Mouse (Mus musculus) liver, embryonic 15.5 days (tissue): ENCODE results near the gene Gm20696. TPM values are rescaled to one million over a fixed set of nuclear protein-coding genes. Genes with fewer than 3 reads are reported as not detected.

Experiments
- ATAC-seq: fragments of 200-750 bp; cut with Nextera tagmentation; 2 replicates; pipeline ENCODE4 v1.8.0; 2017; ENCODE audit warnings: moderate number of reproducible peaks, mild to moderate bottlenecking, moderate library complexity; ENCODE audit not compliant: insufficient read depth
- H3K27ac ChIP-seq: fragments of 300-500 bp; sonication (generic); replicated peaks from 2 replicates; pipeline ENCODE4 v1.5.1; 2015; ENCODE audit warnings: mild to moderate bottlenecking, inconsistent platforms
- H3K27me3 ChIP-seq: fragments of 300-500 bp; sonication (generic); 2 replicates; pipeline ENCODE4 v1.6.1; 2015; ENCODE audit warnings: mild to moderate bottlenecking, inconsistent platforms
- H3K36me3 ChIP-seq: fragments of 300-500 bp; sonication (generic); replicated peaks from 2 replicates; pipeline ENCODE4 v1.6.1; 2015; ENCODE audit warnings: moderate library complexity, mild to moderate bottlenecking, inconsistent platforms
- H3K4me1 ChIP-seq: fragments of 300-500 bp; sonication (generic); replicated peaks from 2 replicates; pipeline ENCODE4 v1.6.1; 2015; ENCODE audit warnings: inconsistent platforms
- H3K4me2 ChIP-seq: fragments of 300-500 bp; sonication (generic); 2 replicates; pipeline ENCODE4 v1.6.1; 2015; ENCODE audit warnings: moderate library complexity, mild to moderate bottlenecking, inconsistent platforms
- H3K4me3 ChIP-seq: fragments of 300-500 bp; sonication (generic); replicated peaks from 2 replicates; pipeline ENCODE4 v1.5.1; 2015; ENCODE audit warnings: mild to moderate bottlenecking, inconsistent platforms
- H3K9ac ChIP-seq: fragments of 300-500 bp; sonication (generic); 2 replicates; pipeline ENCODE4 v1.6.1; 2015; ENCODE audit warnings: moderate library complexity, mild to moderate bottlenecking, inconsistent platforms
- H3K9me3 ChIP-seq: fragments of 300-500 bp; sonication (generic); replicated peaks from 2 replicates; pipeline ENCODE4 v1.6.1; 2016; ENCODE audit warnings: inconsistent platforms
- WGBS: fragments of 180-500 bp; shearing (Covaris S2); methylation state at CpG from one replicate; pipeline ENCODE4 v1.1.7; 2015; ENCODE audit warnings: mixed read lengths; ENCODE audit not compliant: insufficient replicate concordance; 5-methylcytosine and 5-hydroxymethylcytosine counted together
- polyA plus RNA-seq: library from polyadenylated mRNA; unstranded; fragments of >200 nt; fragmentation: Nextera tagmentation; extraction: Ambion mirVana; gene quantifications from 2 replicates; pipeline ENCODE4 v1.2.1, GENCODE M21; 2015

The Gm20696 gene
- polyA plus RNA-seq, 1 experiment from 2014 or later = 0.75 TPM

DNA sequence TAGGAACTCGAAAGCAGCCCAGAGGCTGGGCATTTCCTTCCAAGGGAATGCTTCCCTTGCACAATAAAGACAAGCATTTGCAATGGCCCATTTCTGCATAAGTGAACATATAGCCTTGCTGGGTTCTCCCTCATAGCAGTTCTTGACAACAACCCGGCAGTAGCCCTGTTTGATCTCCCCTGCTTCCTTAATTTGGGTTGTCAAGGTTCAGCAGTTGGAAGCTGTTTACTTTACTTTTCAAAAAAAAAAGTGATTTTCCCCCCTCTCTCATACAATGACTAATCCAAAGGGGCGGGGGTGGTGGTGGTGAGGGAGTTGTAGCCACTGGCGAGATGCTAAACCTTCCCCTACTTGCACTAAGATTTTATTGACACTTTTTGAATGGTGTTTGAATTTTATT is 147.5 kb downstream of the Gm20696 start:
- no peaks in the 10 kb centered on the region for H3K36me3 ChIP-seq
- H3K4me3 ChIP-seq = no peak overlapping the region
- 49% methylated on average over 4 of the region's 4 CpGs for WGBS
- H3K9ac ChIP-seq = no peak overlapping the region
- peaks cover 33% of the 10 kb centered on the region for H3K27me3 ChIP-seq
- peaks cover 18% of the 10 kb centered on the region for H3K4me1 ChIP-seq
- no peak for ATAC-seq
- H3K4me2 ChIP-seq = no peak overlapping the region; the same call in 1 of the 2 replicates
- H3K9me3 ChIP-seq = no peaks in the 10 kb centered on the region
- H3K27ac ChIP-seq = no peak overlapping the region

DNA sequence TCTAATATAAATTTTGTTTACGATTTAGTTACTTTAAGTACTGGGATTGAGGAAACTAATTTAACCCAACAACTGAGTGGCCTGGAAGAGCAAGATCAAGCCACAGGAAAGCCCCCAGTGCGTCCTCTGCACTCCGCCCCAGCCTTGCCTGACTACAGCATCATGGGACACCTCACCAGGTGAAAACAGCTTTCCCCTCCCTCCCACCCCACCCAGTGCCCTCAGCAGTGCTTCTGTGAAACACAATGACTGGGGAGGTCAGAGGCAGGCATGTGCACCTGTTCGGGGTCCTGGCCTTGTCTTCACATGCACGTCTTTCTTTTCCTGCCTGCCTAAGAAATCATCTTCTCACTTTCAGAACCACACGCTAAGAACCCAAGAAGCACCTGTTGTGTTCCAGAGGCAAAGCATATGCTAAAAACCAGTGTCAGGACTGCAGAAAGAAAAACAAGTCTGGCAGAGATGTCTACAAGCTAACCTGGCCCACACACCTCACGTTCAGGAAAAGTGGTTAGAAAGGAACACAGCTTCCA is 150.9 kb downstream of the Gm20696 start:
- Histone ChIP-seq H3K27ac (no peak overlapping the region), H3K9me3 (no peaks in the 10 kb centered on the region), H3K36me3 (no peaks in the 10 kb centered on the region), H3K4me1 (peaks cover 5% of the 10 kb centered on the region), H3K9ac (no peak overlapping the region), H3K4me3 (no peak overlapping the region), H3K4me2 (no peak overlapping the region), H3K27me3 (peaks cover 18% of the 10 kb centered on the region)
- ATAC-seq = no peak
- WGBS = 75% methylated on average over 7 of the region's 7 CpGs

DNA sequence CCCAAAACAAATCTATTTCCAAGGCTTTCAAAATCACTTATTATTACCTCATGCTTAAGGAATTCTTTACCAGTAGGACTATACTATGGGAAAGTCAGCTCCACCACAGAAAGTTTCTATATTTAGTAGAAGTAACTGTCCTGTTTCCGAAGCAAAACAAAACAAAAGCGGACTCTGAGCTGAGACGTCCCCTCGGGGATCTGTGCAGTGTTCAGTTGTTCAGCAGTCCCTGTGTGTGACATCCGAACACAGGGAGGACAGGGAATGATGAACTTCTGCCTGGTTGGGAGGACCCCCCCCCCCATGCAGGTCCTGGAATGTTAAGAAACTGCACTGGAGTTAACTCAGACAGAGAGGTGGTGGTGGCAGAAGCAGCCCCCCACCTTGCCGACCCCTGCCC is 154.7 kb downstream of the Gm20696 start:
- ATAC-seq = no peak
- Histone ChIP-seq H3K4me3 (no peak overlapping the region), H3K4me1 (no peaks in the 10 kb centered on the region; the same call in none of the 2 replicates), H3K27me3 (no peaks in the 10 kb centered on the region), H3K9me3 (no peaks in the 10 kb centered on the region), H3K9ac (no peak overlapping the region), H3K36me3 (no peaks in the 10 kb centered on the region), H3K27ac (no peak overlapping the region), H3K4me2 (no peak overlapping the region)
- 61% methylated on average over 6 of the region's 6 CpGs for WGBS

DNA sequence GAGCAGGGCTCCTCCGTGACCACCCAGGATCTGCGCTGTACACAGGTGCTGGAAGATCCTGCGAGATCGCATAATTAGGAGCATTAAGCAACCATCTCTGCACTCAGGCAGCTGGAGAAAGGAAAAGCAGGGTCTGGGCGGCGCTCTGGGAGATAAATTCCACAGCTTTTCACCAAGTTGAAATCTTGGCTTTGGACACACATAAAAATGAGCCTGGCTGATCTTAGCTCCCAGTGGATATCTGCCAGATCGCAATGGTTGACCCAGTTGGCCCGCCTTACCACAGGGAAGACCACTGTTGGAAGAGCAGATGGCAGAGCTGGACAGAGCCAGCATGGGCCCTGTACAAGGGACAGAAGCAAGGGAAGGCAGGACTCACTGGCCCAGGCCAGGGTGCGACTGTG is 157.4 kb downstream of the Gm20696 start:
- no peak overlapping the region for H3K9ac ChIP-seq
- no peak overlapping the region for H3K4me2 ChIP-seq
- WGBS = 79% methylated on average over 9 of the region's 9 CpGs
- H3K27me3 ChIP-seq = no peaks in the 10 kb centered on the region
- no peak for ATAC-seq
- H3K27ac ChIP-seq = no peak overlapping the region
- no peaks in the 10 kb centered on the region for H3K9me3 ChIP-seq
- H3K36me3 ChIP-seq = 0 out of 2 replicates have a peak, but pooled peaks cover 3% of the 10 kb centered on the region
- H3K4me1 ChIP-seq = no peaks in the 10 kb centered on the region; the same call in none of the 2 replicates
- H3K4me3 ChIP-seq = no peak overlapping the region

DNA sequence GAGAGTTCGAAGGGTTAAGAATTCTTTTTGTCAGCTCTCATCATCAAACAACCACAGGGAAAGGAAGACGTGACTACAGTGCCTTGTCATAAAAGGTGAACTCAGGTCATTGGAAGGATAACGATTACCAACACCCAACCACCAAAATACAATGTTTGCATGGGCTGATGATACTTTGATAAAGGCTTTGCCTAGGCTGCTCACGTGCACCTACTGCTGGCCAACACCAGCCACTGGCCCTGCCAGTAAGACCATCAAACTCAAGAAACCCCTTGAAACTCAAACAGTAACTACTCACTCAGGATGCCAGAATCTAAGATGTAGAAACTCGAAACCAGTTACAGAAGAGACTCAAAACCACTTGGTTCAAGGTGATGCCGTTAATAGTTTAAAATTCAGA is 159.8 kb downstream of the Gm20696 start:
- Histone ChIP-seq H3K4me3 (no peak overlapping the region), H3K4me1 (peaks cover 15% of the 10 kb centered on the region), H3K9ac (no peak overlapping the region), H3K36me3 (0 out of 2 replicates have a peak, but pooled peaks cover 3% of the 10 kb centered on the region), H3K27ac (no peak overlapping the region), H3K4me2 (no peak overlapping the region), H3K27me3 (no peaks in the 10 kb centered on the region), H3K9me3 (no peaks in the 10 kb centered on the region)
- no peak for ATAC-seq
- WGBS = 73% methylated on average over 6 of the region's 6 CpGs

DNA sequence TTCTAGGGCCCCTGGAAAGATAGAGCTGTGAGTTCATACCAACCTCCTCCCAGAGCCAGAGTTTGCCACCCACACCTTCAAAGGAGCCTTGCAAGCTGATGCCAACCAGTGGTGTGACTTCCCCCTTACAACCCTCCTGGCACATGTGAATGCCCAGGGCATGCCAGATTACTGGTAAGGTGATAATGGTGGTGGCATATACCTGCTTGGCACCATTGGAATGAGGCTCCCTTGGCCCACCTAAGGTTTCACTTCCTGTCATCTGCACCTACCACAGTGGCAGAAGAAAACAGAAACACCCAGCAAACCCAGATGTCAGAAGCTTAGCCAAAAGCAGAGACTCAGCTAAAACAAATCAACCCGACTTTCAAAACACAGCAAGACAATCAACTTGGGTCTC is 162.9 kb downstream of the Gm20696 start:
- Histone ChIP-seq H3K4me2 (no peak overlapping the region), H3K36me3 (0 out of 2 replicates have a peak, but pooled peaks cover 3% of the 10 kb centered on the region), H3K4me3 (no peak overlapping the region), H3K9me3 (no peaks in the 10 kb centered on the region), H3K27me3 (no peaks in the 10 kb centered on the region), H3K27ac (no peak overlapping the region), H3K9ac (no peak overlapping the region), H3K4me1 (peaks cover 18% of the 10 kb centered on the region)
- ATAC-seq = no peak
- 75% methylated on average over 1 of the region's 1 CpGs for WGBS

DNA sequence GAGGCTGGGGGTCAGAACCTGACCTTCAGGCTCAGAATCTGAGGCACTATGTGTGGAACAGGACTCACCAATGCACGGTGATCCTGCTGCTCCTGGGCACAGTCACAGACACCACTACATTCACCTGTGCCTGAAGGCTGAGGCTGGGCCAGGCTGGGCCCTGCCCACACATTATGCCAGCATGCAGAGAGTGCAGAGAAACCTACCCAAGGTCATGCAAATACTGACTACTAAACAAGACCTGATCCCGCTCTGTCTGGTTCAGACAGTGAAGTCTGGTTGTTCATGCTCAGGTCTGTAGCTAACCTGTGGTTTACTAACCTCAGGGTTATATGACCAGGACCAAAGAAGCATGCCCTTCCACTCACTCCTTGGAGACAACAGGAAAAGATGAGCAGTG is 163.9 kb downstream of the Gm20696 start:
- H3K4me1 ChIP-seq = peaks cover 24% of the 10 kb centered on the region
- ATAC-seq = peak; percentile 16; the same call in 1 of the 2 replicates
- 0 out of 2 replicates have a peak, but pooled peaks cover 3% of the 10 kb centered on the region for H3K36me3 ChIP-seq
- no peaks in the 10 kb centered on the region for H3K9me3 ChIP-seq
- H3K4me2 ChIP-seq = no peak overlapping the region
- no peak overlapping the region for H3K9ac ChIP-seq
- no peak overlapping the region for H3K4me3 ChIP-seq
- 51% methylated on average over 2 of the region's 2 CpGs for WGBS
- no peak overlapping the region; the same call in 1 of the 2 replicates for H3K27ac ChIP-seq
- no peaks in the 10 kb centered on the region for H3K27me3 ChIP-seq

DNA sequence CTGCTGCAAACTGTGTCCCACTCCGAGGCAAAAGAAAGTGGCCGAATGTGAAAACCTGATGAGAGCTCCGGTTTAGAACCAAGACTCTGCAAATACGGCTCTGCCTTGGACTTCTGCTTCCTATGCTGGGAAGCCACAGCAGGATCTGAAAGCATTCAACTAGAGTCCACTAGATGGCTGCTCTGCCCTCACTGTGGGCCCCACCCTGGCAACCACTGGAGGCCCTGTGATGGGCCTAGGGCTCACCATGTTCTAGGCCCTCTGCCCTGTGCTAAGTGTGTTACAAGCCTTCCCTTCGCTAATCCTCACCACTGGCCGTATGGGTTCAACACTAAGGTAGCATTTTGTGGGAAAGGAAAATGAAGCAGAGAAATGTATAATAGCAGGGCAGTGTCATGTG is 164.3 kb downstream of the Gm20696 start:
- no peaks in the 10 kb centered on the region for H3K27me3 ChIP-seq
- no peak for ATAC-seq
- no peaks in the 10 kb centered on the region for H3K9me3 ChIP-seq
- 72% methylated on average over 6 of the region's 6 CpGs for WGBS
- H3K9ac ChIP-seq = no peak overlapping the region
- H3K27ac ChIP-seq = no peak overlapping the region; the same call in 1 of the 2 replicates
- H3K4me3 ChIP-seq = no peak overlapping the region
- no peak overlapping the region for H3K4me2 ChIP-seq
- peaks cover 27% of the 10 kb centered on the region for H3K4me1 ChIP-seq
- H3K36me3 ChIP-seq = 0 out of 2 replicates have a peak, but pooled peaks cover 3% of the 10 kb centered on the region

DNA sequence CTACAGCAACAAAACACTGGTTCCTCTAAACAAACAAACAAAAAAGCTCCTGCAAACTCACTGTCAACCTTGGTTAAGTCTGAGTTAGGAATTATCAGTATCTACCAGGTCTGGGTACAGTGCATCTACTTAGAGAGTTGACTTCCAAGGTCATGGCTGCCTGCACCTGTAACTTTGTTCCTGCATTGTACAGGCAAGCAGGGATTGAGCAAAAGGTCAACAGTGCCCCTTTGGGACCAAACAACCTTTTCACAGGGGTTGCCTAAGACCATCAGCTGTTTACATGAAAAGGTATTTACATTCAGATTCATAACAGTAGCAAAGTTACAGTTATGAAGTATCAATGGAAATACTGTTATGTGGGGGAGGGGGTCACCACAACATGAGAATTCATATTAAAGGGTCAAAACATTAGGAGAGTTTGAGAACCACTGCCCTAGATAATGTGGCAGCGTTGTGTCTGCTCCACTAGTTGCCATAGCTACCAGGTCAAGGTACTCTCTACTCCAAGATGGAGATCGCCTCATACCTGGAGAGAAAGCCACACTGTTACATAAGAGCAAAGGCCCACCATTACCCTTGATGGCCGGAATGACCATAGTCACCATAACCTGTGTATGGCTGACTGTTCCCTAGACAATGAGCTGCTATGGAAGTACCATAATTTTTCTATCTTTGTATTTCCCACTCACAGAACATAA is 165.9 kb downstream of the Gm20696 start:
- H3K4me1 ChIP-seq = peaks cover 31% of the 10 kb centered on the region
- H3K4me3 ChIP-seq = no peak overlapping the region
- no peaks in the 10 kb centered on the region for H3K9me3 ChIP-seq
- H3K4me2 ChIP-seq = no peak overlapping the region
- no peaks in the 10 kb centered on the region for H3K36me3 ChIP-seq
- H3K27me3 ChIP-seq = no peaks in the 10 kb centered on the region
- peak overlapping the region; percentile 3; the same call in 1 of the 2 replicates for H3K27ac ChIP-seq
- no peak overlapping the region for H3K9ac ChIP-seq
- ATAC-seq = peak; percentile 58
- 65% methylated on average over 3 of the region's 3 CpGs for WGBS

DNA sequence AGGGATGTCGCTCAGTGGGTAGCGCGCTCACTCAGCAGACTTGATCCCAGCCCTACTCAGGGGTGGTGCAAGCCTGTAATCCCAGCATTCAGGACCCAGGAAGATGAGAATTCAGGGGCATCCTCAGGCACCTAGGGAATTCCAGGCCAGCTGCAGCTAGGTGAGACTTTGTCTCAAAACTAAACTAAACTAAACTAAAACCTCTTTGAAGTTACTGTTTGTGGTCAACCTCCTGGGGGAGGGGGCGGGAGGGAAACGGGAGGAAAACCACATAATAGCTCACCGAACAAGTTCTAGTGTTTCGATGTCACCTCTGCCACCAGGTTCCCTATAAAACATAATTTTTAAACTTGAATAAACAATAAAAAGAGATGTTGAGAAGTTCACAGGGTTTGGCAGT is 168.5 kb downstream of the Gm20696 start:
- H3K27me3 ChIP-seq = no peaks in the 10 kb centered on the region
- no peak for ATAC-seq
- no peaks in the 10 kb centered on the region for H3K36me3 ChIP-seq
- H3K4me1 ChIP-seq = peaks cover 25% of the 10 kb centered on the region
- H3K27ac ChIP-seq = no peak overlapping the region
- H3K9me3 ChIP-seq = no peaks in the 10 kb centered on the region
- no peak overlapping the region for H3K4me2 ChIP-seq
- no peak overlapping the region for H3K4me3 ChIP-seq
- H3K9ac ChIP-seq = no peak overlapping the region
- WGBS = 45% methylated on average over 7 of the region's 7 CpGs

DNA sequence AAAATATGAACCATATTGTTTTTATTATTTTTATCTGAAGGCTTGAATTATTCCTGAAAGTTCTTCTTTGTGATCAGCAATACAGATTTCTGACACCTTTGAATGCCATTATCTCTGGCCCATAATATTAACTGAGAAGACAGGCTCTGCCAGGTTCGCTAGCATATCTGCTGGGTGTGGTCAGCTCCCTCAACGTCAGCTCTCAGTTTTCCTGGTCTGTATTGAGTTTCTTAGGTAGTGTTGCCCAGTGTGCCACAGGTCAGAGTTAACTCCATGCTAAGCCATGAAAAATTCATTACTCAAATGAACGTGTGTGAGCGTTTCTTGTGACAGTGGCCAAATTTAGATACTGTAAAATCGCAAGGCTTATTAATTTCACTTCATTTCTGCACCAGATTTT is 170.5 kb downstream of the Gm20696 start:
- WGBS = 52% methylated on average over 5 of the region's 5 CpGs
- H3K4me1 ChIP-seq = peaks cover 29% of the 10 kb centered on the region
- ATAC-seq = no peak

More for the DNA sequence above, 170.5 kb downstream of the Gm20696 start:
- no peaks in the 10 kb centered on the region for H3K27me3 ChIP-seq
- H3K36me3 ChIP-seq = no peaks in the 10 kb centered on the region
- H3K9me3 ChIP-seq = no peaks in the 10 kb centered on the region
- no peak overlapping the region for H3K9ac ChIP-seq
- H3K27ac ChIP-seq = no peak overlapping the region
- no peak overlapping the region for H3K4me2 ChIP-seq
- H3K4me3 ChIP-seq = no peak overlapping the region
